Mouse (Mus musculus): ENCODE results near the gene Dap.

Gene Dap

GRCm38 (mm10) chr15:31265845-31266244, 41.7 kb downstream of the Dap start:
- DNase-seq = no peak

DNA sequence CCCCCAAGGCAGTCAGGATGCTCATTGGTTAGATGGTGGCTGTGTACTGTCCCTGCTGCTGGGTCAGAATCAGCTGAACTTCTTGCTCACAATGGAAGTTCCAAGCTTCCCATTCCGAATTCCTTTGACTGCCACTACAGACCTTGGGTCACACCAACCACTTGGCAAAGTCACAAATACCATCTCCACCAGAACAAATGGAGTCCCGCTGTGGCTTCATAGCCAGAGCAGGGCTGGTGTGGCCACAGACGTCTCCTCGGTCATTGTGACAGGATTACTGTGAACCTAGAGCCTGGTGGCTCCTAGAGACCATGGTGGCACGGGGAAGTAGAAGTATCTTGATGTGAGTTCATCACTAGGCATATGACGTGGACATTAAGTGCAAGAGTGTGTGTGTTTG, 44.0 kb downstream of the Dap start:
- DNase-seq = no peak

GRCm38 (mm10) chr15:31269558-31269957, 45.4 kb downstream of the Dap start:
- no peak for DNase-seq

DNA sequence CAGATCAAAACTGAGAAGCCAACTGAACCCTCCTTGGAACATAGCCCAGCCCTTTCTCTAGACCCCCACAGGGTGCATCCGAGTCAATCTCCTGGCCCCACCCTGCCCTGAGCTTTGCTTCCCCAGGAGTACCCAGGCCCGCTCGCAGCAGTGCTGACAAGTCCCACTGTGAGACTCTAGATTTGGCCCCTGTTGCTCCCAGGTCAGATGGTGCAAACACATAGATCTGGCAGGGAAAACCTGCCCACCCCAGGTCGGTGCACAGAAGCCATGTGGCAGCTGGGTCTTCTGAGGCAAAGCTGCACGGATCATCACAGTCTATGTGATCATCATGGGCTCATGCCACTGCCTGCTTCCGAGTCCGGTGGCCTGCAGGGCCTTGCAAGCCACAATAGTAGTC, 48.6 kb downstream of the Dap start:
- peak in 1 of 2 experiments; percentile 51 for DNase-seq

DNA sequence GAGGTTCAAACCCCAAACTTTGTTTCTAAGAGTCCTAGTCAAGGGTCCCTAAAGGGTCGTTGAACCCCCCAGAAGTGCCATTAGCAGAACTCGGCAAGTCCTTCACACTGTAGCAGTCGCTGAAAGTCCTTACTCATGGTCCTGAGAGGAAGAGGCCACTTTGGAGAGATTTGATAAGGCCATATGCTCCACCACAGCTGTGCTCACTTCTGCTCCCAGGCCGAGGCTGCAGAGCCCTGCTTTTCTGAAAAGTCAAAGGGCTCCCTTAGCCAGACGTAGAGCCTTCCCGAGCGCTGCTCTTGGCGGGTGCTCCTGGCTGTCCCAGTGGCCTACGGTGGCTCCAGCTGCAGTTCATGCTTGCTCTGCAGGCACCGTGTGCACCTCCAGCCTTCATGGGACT, 49.4 kb downstream of the Dap start:
- DNase-seq = no peak

- peak in 1 of 2 experiments; percentile 44 for DNase-seq
These were observed 54.0 kb downstream of the Dap start for GRCm38 (mm10) chr15:31278090-31278489.

DNA sequence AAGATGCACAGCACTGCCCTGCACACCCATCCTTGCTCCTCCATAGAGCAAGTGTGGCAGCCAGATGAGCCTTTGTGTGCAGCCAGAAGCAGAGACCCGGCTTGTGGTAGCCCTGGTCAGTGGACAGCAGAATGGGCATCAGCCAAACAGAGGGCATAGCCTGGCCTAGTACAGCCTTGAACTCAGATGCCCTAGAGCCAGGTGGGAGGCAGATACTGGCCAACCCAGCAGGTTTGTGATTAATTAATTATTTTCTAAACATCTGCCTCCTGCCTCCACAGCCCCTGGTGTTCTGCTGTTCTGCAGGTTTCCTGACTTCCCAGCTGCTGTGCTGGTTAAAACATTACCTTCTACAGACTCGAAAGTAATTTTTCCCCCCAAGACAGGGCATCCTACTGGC, 55.0 kb downstream of the Dap start:
- DNase-seq = no peak

- no peak for DNase-seq
These were observed 55.5 kb downstream of the Dap start for GRCm38 (mm10) chr15:31279577-31280004.

DNA sequence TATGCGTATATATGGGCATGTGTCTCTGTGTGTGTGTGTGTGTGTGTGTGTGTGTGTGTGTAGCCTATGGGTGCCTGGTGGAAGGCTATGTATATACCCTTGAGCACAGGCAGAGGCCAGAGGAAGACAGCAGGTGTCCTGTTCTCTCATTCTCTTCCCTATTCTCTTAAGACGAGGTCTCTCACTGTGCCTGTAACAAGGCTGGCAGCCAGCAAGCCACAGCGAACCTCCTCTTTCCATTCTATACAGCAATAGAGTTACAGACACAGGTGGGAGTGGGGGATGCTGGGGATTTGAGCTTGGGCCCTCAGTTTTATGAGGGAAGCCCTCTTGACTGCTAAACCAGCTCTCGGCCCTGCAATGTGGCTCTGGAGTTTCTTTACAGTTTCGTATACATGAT, 55.9 kb downstream of the Dap start:
- no peak for DNase-seq

GRCm38 (mm10) chr15:31280683-31281082, 56.6 kb downstream of the Dap start:
- no peak for DNase-seq

DNA sequence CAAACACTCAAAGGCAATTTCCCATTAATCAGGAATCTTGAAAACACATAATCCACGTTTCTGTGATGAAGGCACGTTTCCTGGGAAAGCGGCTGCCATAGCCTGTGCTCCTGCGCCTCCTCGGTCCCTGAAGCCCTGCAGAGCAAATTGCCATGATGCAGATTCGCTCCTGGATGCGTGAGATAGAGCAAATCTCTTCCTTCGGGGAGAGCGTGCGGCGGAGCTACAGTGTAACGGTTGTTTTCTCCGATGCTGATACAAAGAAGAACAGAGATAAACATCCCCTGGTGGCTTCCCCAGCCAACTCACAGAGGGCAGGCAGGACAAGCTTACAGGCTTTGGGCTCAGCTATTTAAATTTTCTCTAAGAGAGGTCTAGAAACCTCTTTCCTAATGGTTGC, 57.7 kb downstream of the Dap start:
- DNase-seq = no peak

DNA sequence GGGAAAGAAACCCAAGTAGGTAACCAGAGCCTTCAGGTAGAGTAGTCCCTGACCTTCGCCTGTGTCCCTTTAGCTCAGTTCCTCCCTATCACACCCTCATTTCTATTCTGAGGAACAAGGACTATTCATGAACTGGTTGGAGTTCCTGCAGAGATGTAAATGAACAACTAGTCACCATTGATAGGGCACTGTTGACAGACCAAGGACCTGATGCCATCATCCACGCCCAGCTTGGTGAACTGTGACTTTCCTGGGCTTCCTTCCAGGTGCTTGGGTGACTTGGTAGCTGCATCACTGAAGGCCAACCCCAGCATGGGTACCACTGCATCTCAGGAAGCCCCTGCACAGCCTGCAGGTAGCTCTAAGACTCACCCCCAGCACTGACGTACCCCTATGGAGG, 58.2 kb downstream of the Dap start:
- DNase-seq = no peak

GRCm38 (mm10) chr15:31284142-31284541, 60.0 kb downstream of the Dap start:
- DNase-seq = no peak

- DNase-seq = peak; percentile 39 to 61
These were observed 61.0 kb downstream of the Dap start for GRCm38 (mm10) chr15:31284922-31285631.

- DNase-seq = no peak
These were observed 61.6 kb downstream of the Dap start for GRCm38 (mm10) chr15:31285695-31286094.

DNA sequence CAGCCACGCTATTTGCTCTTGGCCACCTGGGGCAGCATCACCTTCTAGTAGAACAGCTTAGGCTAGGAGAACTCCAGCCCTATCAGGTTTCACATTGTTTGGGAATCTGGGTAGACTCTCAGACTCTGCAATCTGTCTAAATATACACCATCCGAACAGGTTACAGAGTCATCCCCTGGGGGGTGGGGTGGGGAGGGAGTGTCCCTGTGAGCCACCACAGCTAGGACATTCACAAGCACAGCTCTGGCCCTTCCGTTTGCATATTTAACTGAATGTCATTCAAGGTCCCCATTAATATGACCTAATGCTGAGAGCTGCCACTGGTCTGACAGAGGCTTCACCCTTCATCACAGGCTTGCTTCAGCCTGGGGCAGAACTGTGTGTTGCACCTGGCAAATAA, 68.5 kb downstream of the Dap start:
- DNase-seq = no peak

DNA sequence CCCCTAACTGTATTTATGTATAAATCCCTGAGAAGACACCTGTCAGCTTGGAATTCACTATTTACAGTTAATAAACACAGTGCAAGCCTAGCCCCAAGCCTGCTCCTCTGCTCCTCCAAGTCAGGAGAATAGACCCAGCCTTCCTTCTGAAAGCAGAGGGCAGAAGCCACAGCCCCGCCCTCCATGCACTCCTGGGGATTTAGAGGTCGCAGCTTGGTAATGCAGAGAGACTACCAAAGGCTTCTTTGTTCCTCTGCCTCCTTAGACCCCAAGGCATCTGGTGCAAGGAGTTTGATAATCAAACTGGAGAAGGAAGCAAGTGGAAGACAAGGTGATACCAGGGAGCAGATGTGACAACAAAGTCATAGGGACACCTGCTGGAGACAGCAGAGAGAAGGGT, 70.2 kb downstream of the Dap start:
- DNase-seq = no peak

- no peak for DNase-seq
These were observed 73.0 kb downstream of the Dap start for GRCm38 (mm10) chr15:31296882-31297776.

DNA sequence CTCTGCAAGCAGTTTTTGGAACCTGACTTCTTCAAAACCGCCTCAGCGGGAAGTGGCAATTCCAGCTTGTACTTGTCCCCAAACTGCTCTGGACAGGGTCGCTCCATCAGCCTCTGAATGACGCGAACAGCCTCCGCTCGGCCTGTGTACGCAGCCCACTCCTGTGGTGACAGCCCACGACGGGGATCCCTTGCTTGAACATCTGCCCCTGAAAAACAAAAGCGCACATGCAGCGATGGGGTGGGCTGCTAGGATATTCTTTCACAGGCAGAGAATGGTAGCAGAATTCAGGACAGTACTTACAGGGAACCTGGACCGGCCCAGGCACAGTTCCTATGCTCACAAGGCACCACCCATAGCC, 73.6 kb downstream of the Dap start:
- no peak for DNase-seq

GRCm38 (mm10) chr15:31299258-31299917, 75.3 kb downstream of the Dap start:
- DNase-seq = no peak

GRCm38 (mm10) chr15:31302293-31302990, 78.3 kb downstream of the Dap start:
- no peak for DNase-seq

- DNase-seq = no peak
These were observed 80.2 kb downstream of the Dap start for GRCm38 (mm10) chr15:31304302-31304701.

DNA sequence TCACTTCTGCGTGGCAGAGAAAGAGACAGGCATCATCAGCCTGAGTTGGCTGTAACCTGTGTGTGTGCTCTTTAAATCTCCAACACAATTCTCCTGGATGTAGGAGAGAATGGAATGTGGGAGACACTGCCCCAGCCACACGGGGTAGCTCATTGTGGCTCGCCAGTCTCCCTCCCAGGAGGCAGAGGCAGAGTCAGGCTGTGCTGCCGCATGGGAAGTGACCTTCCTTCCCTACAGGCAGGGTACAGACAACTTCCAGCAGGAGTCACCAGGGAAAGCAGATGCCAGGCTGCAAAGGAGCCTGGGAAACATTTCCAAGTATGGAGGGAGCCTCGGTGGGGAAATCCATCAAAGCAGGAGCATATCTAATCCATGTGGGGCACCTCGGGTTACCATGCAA, 81.1 kb downstream of the Dap start:
- DNase-seq = no peak

Data from cerebellum, postnatal 25 days (tissue).